ENCODE assay signal across 1 mouse cellular context in genomic region chr2:32598506-32598905, GRCm38 (mm10).
TF ChIP-seq lines count a peak whose summit lies in the region.

No protein-coding gene starts in this region.

TF ChIP-seq in C2C12, 6 proteins besides CTCF, POLR2A, EP300 and RAD21:
- TF ChIP-seq USF1 (IDR thresholded peaks at IDR 0.05; ENCODE audit: low read depth) (no peak), MYOD1 (IDR thresholded peaks at IDR 0.05; ENCODE audit: control insufficient read depth, insufficient read length, low read depth) (no peak), MAX (IDR thresholded peaks at IDR 0.05) (no peak), FOSL1 (IDR thresholded peaks at IDR 0.05; ENCODE audit: insufficient read depth, low read length, poor library complexity, severe bottlenecking) (no peak), MYOG (IDR thresholded peaks at IDR 0.05; ENCODE audit: control insufficient read depth, extremely low read depth, insufficient read length) (no peak), CEBPB (IDR thresholded peaks at IDR 0.05; ENCODE audit: low read depth) (no peak)
